Mouse (Mus musculus): ENCODE measurements at regions not wholly inside any gene's neighbourhood (a gene's known extent, or its start where the extent isn't known, plus 50 kb on each side); places are given as distances from the start of the nearest gene placed in this dataset.

- DNase-seq (ENCODE audit: low spot score): no peak
Observed at GRCm38 (mm10) chr15:43784171-43784570, 3650.0 kb downstream of the 9330182O14Rik start.

DNA sequence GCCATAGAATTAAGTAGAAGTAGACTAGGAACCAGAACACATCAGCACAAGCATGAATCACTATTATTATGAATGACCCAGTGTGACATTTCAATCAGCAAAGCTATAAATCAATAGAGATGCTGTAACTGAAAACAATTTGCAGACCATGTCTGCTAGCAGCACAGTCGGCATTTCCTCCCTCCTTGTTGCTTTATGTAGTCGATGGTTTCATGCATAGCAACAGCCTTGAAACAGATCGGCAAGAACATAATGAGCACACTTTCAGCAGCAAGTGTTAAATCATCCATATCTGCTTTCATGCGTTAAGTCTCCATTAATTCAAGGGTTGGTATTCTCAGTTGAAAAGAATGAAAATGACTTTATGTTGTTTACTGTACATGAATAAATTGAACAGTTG is 3669.2 kb downstream of the 9330182O14Rik start:
- no peak for DNase-seq (ENCODE audit: low spot score)
